Mouse (Mus musculus): ENCODE measurements around the gene Vmn2r34.
"Not testable (repeated sequence)": the region's sequence is repeated elsewhere in the genome, so short reads cannot be mapped to it uniquely, and the experiment has no call there.

The Vmn2r34 gene

DNA sequence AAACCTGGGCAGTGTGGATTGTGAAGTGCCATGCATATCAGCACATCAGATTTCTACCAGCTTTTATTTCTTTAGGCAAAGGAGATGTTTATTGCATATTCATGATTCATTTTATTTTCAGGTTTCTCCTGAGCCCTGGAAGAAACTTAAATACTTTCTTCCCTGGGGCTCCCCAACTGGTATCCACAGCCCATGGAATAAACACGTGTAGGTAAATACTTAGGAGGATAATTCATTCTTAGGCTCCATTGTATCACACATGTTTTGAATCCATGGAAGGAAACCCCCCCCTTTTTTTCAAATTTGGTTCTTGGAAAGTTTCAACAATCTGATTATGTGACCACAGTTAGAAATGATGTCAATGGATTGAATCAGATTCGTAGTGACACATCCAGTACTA, at the start of gene Vmn2r34:
Gene Vmn2r34 (minus strand): TSS at position 101 of the 400 bp plus-strand sequence.
- DNase-seq (ENCODE audit: extremely low spot score, low read depth, low spot score): not testable (repeated sequence)

DNA sequence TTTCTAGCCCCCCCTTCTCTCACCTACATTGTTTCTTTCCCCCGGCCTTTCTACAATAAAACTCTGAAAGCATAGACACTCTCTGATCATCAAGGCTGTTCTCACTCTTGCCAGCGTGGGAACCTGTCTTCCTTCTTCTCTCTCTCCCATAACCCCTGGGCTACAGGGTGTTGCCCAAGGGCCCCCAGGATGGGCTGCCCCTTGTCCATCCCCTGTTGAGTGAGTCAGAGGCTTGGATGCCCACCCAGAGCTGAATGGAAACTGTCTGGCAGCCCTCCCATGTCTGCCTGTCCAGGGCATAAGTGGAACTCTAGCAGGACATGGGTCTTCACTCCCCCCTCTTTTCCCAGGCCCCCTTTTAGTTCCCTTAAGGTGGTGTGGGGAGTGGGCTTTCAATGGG, 15.3 kb downstream of the Vmn2r34 start:
- not testable (repeated sequence) for DNase-seq (ENCODE audit: extremely low spot score, low read depth, low spot score)
